Mouse (Mus musculus) MEL (cell line): ENCODE data around the gene Dok7. TPM values are rescaled to one million over a fixed set of nuclear protein-coding genes. Genes with fewer than 3 reads are reported as not detected.

Experiments used
- DNase-seq: peaks from one replicate; pipeline ENCODE4 v3.0.0; 2011; ENCODE audit warnings: low read depth, low spot score
- H3K27ac ChIP-seq: 2 replicates; pipeline ENCODE4 v1.5.1; 2012; ENCODE audit warnings: low read depth, mild to moderate bottlenecking, control low read depth, low read length, moderate library complexity; ENCODE audit not compliant: control insufficient read depth
- H3K27me3 ChIP-seq, 2 experiments: fragments of 150-350 bp in 1 of 2; sonication (generic) in 1 of 2; 2 replicates each; pipeline ENCODE4 v1.6.1; 2012; ENCODE audit warnings: low read length in 2 of 2, mild to moderate bottlenecking in 2 of 2, improper control_type of control experiment in 1 of 2, moderate library complexity in 1 of 2; ENCODE audit not compliant: insufficient read depth in 2 of 2, control insufficient read depth in 1 of 2
- H3K36me3 ChIP-seq, 2 experiments: 2 replicates each; pipeline ENCODE4 v1.6.1; 2012 to 2014; ENCODE audit warnings: low read length in 2 of 2, improper control_type of control experiment in 1 of 2, inconsistent platforms in 1 of 2, mild to moderate bottlenecking in 1 of 2; ENCODE audit not compliant: insufficient read depth in 2 of 2, control insufficient read depth in 1 of 2
- H3K4me1 ChIP-seq, 2 experiments: fragments of 150-350 bp in 1 of 2; sonication (generic) in 1 of 2; 2 replicates each; pipeline ENCODE4 v1.6.1; 2012; ENCODE audit warnings: low read length in 2 of 2, improper control_type of control experiment in 1 of 2, mild to moderate bottlenecking in 1 of 2; ENCODE audit not compliant: insufficient read depth in 2 of 2, control insufficient read depth in 1 of 2
- H3K4me3 ChIP-seq, 2 experiments: fragments of 150-350 bp in 1 of 2; sonication (generic) in 1 of 2; 2 replicates each; pipeline ENCODE4 v1.5.1; 2012; ENCODE audit warnings: low read depth in 2 of 2, low read length in 2 of 2, mild to moderate bottlenecking in 2 of 2, moderate library complexity in 2 of 2, control low read depth in 1 of 2, improper control_type of control experiment in 1 of 2; ENCODE audit not compliant: control insufficient read depth in 1 of 2, insufficient read depth in 1 of 2
- H3K79me2 ChIP-seq: 2 replicates; pipeline ENCODE4 v1.6.1; 2012; ENCODE audit warnings: mild to moderate bottlenecking, low read length, moderate library complexity; ENCODE audit not compliant: control insufficient read depth, poor library complexity, insufficient read depth
- H3K9ac ChIP-seq: 2 replicates; pipeline ENCODE4 v1.6.1; 2012; ENCODE audit warnings: low read depth, mild to moderate bottlenecking, control low read depth, low read length, moderate library complexity; ENCODE audit not compliant: control insufficient read depth, poor library complexity, severe bottlenecking
- H3K9me3 ChIP-seq: fragments of 150-350 bp; sonication (generic); replicated peaks from 2 replicates; pipeline ENCODE4 v1.6.1; 2012; ENCODE audit warnings: mild to moderate bottlenecking, low read length, improper control_type of control experiment, moderate library complexity; ENCODE audit not compliant: insufficient read depth
- BHLHE40 ChIP-seq: IDR thresholded peaks from 2 replicates; pipeline ENCODE4 v1.6.1; 2012; ENCODE audit warnings: low read depth, mild to moderate bottlenecking, inconsistent platforms, low read length, improper control_type of control experiment, borderline replicate concordance
- CHD1 ChIP-seq: IDR thresholded peaks from 2 replicates; pipeline ENCODE4 v1.6.1; 2012; ENCODE audit warnings: low read depth, mild to moderate bottlenecking, inconsistent platforms, low read length, improper control_type of control experiment
- CHD2 ChIP-seq: IDR thresholded peaks from 2 replicates; pipeline ENCODE4 v1.6.1; 2011; ENCODE audit warnings: low read length, improper control_type of control experiment
- E2F4 ChIP-seq: IDR thresholded peaks from 2 replicates; pipeline ENCODE4 v1.6.1; 2011; ENCODE audit warnings: low read depth, low read length, improper control_type of control experiment, borderline replicate concordance
- ELF1 ChIP-seq: IDR thresholded peaks from 2 replicates; pipeline ENCODE4 v1.6.1; 2014; ENCODE audit warnings: low read depth, mild to moderate bottlenecking, inconsistent platforms, low read length, improper control_type of control experiment, moderate library complexity
- EP300 ChIP-seq, 2 experiments: IDR thresholded peaks; 2 replicates each; pipeline ENCODE4 v1.6.1; 2011; ENCODE audit warnings: improper control_type of control experiment in 2 of 2, low read length in 2 of 2, low read depth in 1 of 2, mild to moderate bottlenecking in 1 of 2
- ETS1 ChIP-seq: IDR thresholded peaks from 2 replicates; pipeline ENCODE4 v1.6.1; 2012; ENCODE audit warnings: low read depth, mild to moderate bottlenecking, inconsistent platforms, low read length, improper control_type of control experiment, moderate library complexity
- MAX ChIP-seq: IDR thresholded peaks from 2 replicates; pipeline ENCODE4 v1.6.1; 2011; ENCODE audit warnings: low read length, improper control_type of control experiment
- MEF2A ChIP-seq: IDR thresholded peaks from 2 replicates; pipeline ENCODE4 v1.6.1; 2014; ENCODE audit warnings: low read depth, mild to moderate bottlenecking, inconsistent platforms, low read length, improper control_type of control experiment; ENCODE audit not compliant: poor library complexity, insufficient replicate concordance, severe bottlenecking; ENCODE audit errors: extremely low read depth
- MXI1 ChIP-seq: IDR thresholded peaks from 2 replicates; pipeline ENCODE4 v1.6.1; 2011; ENCODE audit warnings: mild to moderate bottlenecking, low read depth, low read length, improper control_type of control experiment
- MYB ChIP-seq: IDR thresholded peaks from 2 replicates; pipeline ENCODE4 v1.6.1; 2011; ENCODE audit warnings: mild to moderate bottlenecking, low read depth, low read length, improper control_type of control experiment
- NELFE ChIP-seq: IDR thresholded peaks from 2 replicates; pipeline ENCODE4 v1.6.1; 2011; ENCODE audit warnings: low read depth, low read length, improper control_type of control experiment
- NRF1 ChIP-seq: IDR thresholded peaks from 2 replicates; pipeline ENCODE4 v1.6.1; 2014; ENCODE audit warnings: low read depth, mild to moderate bottlenecking, inconsistent platforms, low read length, improper control_type of control experiment, moderate library complexity; ENCODE audit not compliant: poor library complexity, insufficient read depth, severe bottlenecking
- POLR2A ChIP-seq, 2 experiments: IDR thresholded peaks; 2 replicates each; pipeline ENCODE4 v1.6.1; 2011 to 2012; ENCODE audit warnings: low read length in 2 of 2, mild to moderate bottlenecking in 2 of 2, control low read depth in 1 of 2, improper control_type of control experiment in 1 of 2, low read depth in 1 of 2, moderate library complexity in 1 of 2; ENCODE audit not compliant: control insufficient read depth in 1 of 2, insufficient read depth in 1 of 2, poor library complexity in 1 of 2
- POLR2AphosphoS5 ChIP-seq: IDR thresholded peaks from 2 replicates; pipeline ENCODE4 v1.6.1; 2012; ENCODE audit warnings: low read depth, borderline replicate concordance, mild to moderate bottlenecking, inconsistent platforms, low read length, moderate library complexity, mixed read lengths
- RAD21 ChIP-seq: IDR thresholded peaks from 2 replicates; pipeline ENCODE4 v1.6.1; 2011; ENCODE audit warnings: mild to moderate bottlenecking, low read depth, low read length, improper control_type of control experiment
- RCOR1 ChIP-seq: IDR thresholded peaks from 2 replicates; pipeline ENCODE4 v1.6.1; 2012; ENCODE audit warnings: low read depth, mild to moderate bottlenecking, inconsistent platforms, low read length, improper control_type of control experiment
- SIN3A ChIP-seq: IDR thresholded peaks from 2 replicates; pipeline ENCODE4 v1.6.1; 2012; ENCODE audit warnings: low read length, improper control_type of control experiment, inconsistent platforms
- SMC3 ChIP-seq: IDR thresholded peaks from 2 replicates; pipeline ENCODE4 v1.6.1; 2011; ENCODE audit warnings: low read depth, low read length, improper control_type of control experiment
- TBP ChIP-seq: IDR thresholded peaks from 2 replicates; pipeline ENCODE4 v1.8.0; 2011; ENCODE audit warnings: low read depth, low read length, improper control_type of control experiment
- UBTF ChIP-seq: IDR thresholded peaks from 2 replicates; pipeline ENCODE4 v1.6.1; 2012; ENCODE audit warnings: low read depth, mild to moderate bottlenecking, inconsistent platforms, low read length, improper control_type of control experiment, moderate library complexity, borderline replicate concordance; ENCODE audit not compliant: insufficient read depth
- USF1 ChIP-seq: IDR thresholded peaks from 2 replicates; pipeline ENCODE4 v1.6.1; 2014; ENCODE audit warnings: low read depth, mild to moderate bottlenecking, inconsistent platforms, low read length, improper control_type of control experiment, moderate library complexity
- USF2 ChIP-seq, 2 experiments: IDR thresholded peaks; 2 replicates each; pipeline ENCODE4 v1.6.1; 2011 to 2012; ENCODE audit warnings: improper control_type of control experiment in 2 of 2, low read length in 2 of 2, borderline replicate concordance in 1 of 2, inconsistent platforms in 1 of 2, low read depth in 1 of 2, mild to moderate bottlenecking in 1 of 2; ENCODE audit not compliant: insufficient read depth in 1 of 2
- ZC3H11A ChIP-seq: IDR thresholded peaks from 2 replicates; pipeline ENCODE4 v1.6.1; 2012; ENCODE audit warnings: low read depth, mild to moderate bottlenecking, inconsistent platforms, low read length, improper control_type of control experiment
- ZMIZ1 ChIP-seq: IDR thresholded peaks from 2 replicates; pipeline ENCODE4 v1.6.1; 2012; ENCODE audit warnings: low read depth, mild to moderate bottlenecking, inconsistent platforms, low read length, improper control_type of control experiment, moderate library complexity
- ZNF384 ChIP-seq: IDR thresholded peaks from 2 replicates; pipeline ENCODE4 v1.6.1; 2012; ENCODE audit warnings: low read depth, mild to moderate bottlenecking, inconsistent platforms, low read length, improper control_type of control experiment
- polyA plus RNA-seq, 2 experiments: library from polyadenylated mRNA; stranded (reverse) in 1 of 2; unstranded in 1 of 2; fragments of >175 nt in 1 of 2; fragments of >200 nt in 1 of 2; gene quantifications; 2 replicates each; pipeline versions ENCODE4 v1.2.1 to v1.2.4; 2012; ENCODE audit warnings: low replicate concordance in 2 of 2, low read depth in 1 of 2; ENCODE audit not compliant: insufficient read length in 2 of 2, insufficient read depth in 1 of 2, missing spikeins in 1 of 2
- total RNA-seq: library from RNA; depleted of rRNA; stranded (reverse); fragments of 300-350 nt; gene quantifications from 2 replicates; pipeline ENCODE4 v1.2.3, GENCODE M21; 2012

Dok7 gene
- total and polyA plus RNA-seq, 3 experiments, result 0.08 to 0.21 TPM; not detected in 1

GRCm38 (mm10) chr5:35091636-35092035 is 35.1 kb downstream of the Dok7 start:
- Histone ChIP-seq H3K27ac (no peak overlapping the region), H3K36me3 (peaks cover 0 to 3% of the 10 kb centered on the region in 2 experiments; a peak in 1 of 4 replicates), H3K9me3 (no peaks in the 10 kb centered on the region), H3K4me1 (no peaks in the 10 kb centered on the region)
- TF ChIP-seq ZMIZ1 (no peak), SMC3 (no peak), MEF2A (no peak), MYB (no peak), NELFE (no peak), RAD21 (no peak), USF2 (IDR thresholded peaks at IDR 0.05; ENCODE audit: borderline replicate concordance in 1 of 2, insufficient read depth in 1 of 2, low read depth in 1 of 2, low read length in 2 of 2) (no peak), EP300 (IDR thresholded peaks at IDR 0.05; ENCODE audit: low read depth in 1 of 2, low read length in 2 of 2) (no peak), UBTF (no peak), TBP (no peak), CHD2 (no peak)
- TF ChIP-seq, all 39 proteins: peak for 0
- Histone ChIP-seq H3K9ac (no peak overlapping the region), H3K79me2 (no peaks in the 10 kb centered on the region), H3K4me3 (no peak overlapping the region), H3K27me3 (no peaks in the 10 kb centered on the region)
- DNase-seq, result no peak

- H3K9me3 ChIP-seq, result no peaks in the 10 kb centered on the region
- no peak for TF ChIP-seq BHLHE40
- TF ChIP-seq ZC3H11A, result no peak
- TF ChIP-seq MAX, result no peak
- no peak for TF ChIP-seq ZNF384
- TF ChIP-seq RCOR1, result no peak
- TF ChIP-seq E2F4, result no peak
- TF ChIP-seq USF1, result no peak
- no peak for TF ChIP-seq USF2 (IDR thresholded peaks at IDR 0.05; ENCODE audit: borderline replicate concordance in 1 of 2, insufficient read depth in 1 of 2, low read depth in 1 of 2, low read length in 2 of 2)
- no peak for TF ChIP-seq POLR2A (IDR thresholded peaks at IDR 0.05; ENCODE audit: control insufficient read depth in 1 of 2, insufficient read depth in 1 of 2, low read depth in 1 of 2, low read length in 2 of 2, poor library complexity in 1 of 2)
- no peak for TF ChIP-seq UBTF
- no peak for TF ChIP-seq SIN3A
- no peak for TF ChIP-seq NRF1
- no peak for TF ChIP-seq ETS1
- TF ChIP-seq EP300 (IDR thresholded peaks at IDR 0.05; ENCODE audit: low read depth in 1 of 2, low read length in 2 of 2), result no peak
- TF ChIP-seq SMC3, result no peak
- no peak for TF ChIP-seq CHD1
- TF ChIP-seq ELF1, result no peak
- TF ChIP-seq MXI1, result no peak
- no peak for TF ChIP-seq POLR2AphosphoS5
- H3K9ac ChIP-seq, result no peak overlapping the region
- peaks cover 12% of the 10 kb centered on the region for H3K79me2 ChIP-seq
- H3K27me3 ChIP-seq, result peaks cover 0 to 2% of the 10 kb centered on the region in 2 experiments; a peak in 1 of 4 replicates
- H3K36me3 ChIP-seq, result peaks cover 0 to 5% of the 10 kb centered on the region in 2 experiments; a peak in 3 of 4 replicates
- H3K4me1 ChIP-seq, result peaks cover 5 to 7% of the 10 kb centered on the region in 2 experiments
- no peak overlapping the region for H3K27ac ChIP-seq
- H3K4me3 ChIP-seq, result no peak overlapping the region
- no peak for DNase-seq
Observed at GRCm38 (mm10) chr5:35103086-35103485, 46.5 kb downstream of the Dok7 start.
